Mouse (Mus musculus) cerebellum, postnatal 36 days (tissue): ENCODE measurements around the gene Gpr162.
"Not testable (repeated sequence)": the region's sequence is repeated elsewhere in the genome, so short reads cannot be mapped to it uniquely, and the experiment has no call there.

Source experiments
- DNase-seq, 2 experiments: peaks; one replicate each; pipeline ENCODE4 v3.0.0; 2021 to 2022; ENCODE audit warnings: mixed read lengths in 2 of 2

The Gpr162 gene

GRCm38 (mm10) chr6:124835531-124835930 is 28.3 kb downstream of the Gpr162 start:
- no peak for DNase-seq

GRCm38 (mm10) chr6:124834512-124835081 is 29.2 kb downstream of the Gpr162 start:
- DNase-seq = no peak

- no peak for DNase-seq
These were observed 32.1 kb downstream of the Gpr162 start for GRCm38 (mm10) chr6:124831649-124832048.

- DNase-seq = not testable (repeated sequence)
These were observed 32.6 kb downstream of the Gpr162 start for GRCm38 (mm10) chr6:124831199-124831598.

GRCm38 (mm10) chr6:124829799-124830700 is 33.7 kb downstream of the Gpr162 start:
- DNase-seq = peak; percentile 90 to 92

- DNase-seq = peak; percentile 98
These were observed 34.6 kb downstream of the Gpr162 start, which contains the start of the genes Usp5 and Cdca3 for GRCm38 (mm10) chr6:124828868-124829798. Usp5 (minus strand) TSS chr6:124829484. Cdca3 (plus strand) TSS chr6:124829547.

- peak; percentile 25 to 29 for DNase-seq
These were observed 35.6 kb downstream of the Gpr162 start for GRCm38 (mm10) chr6:124828101-124828592.

- DNase-seq = no peak
These were observed 41.7 kb downstream of the Gpr162 start for GRCm38 (mm10) chr6:124822049-124822448.

GRCm38 (mm10) chr6:124820891-124821290 is 42.9 kb downstream of the Gpr162 start:
- DNase-seq = no peak

GRCm38 (mm10) chr6:124817971-124818370 is 45.8 kb downstream of the Gpr162 start:
- DNase-seq = no peak

GRCm38 (mm10) chr6:124817563-124817962 is 46.2 kb downstream of the Gpr162 start:
- no peak for DNase-seq

- no peak for DNase-seq
These were observed 46.7 kb downstream of the Gpr162 start for GRCm38 (mm10) chr6:124817125-124817524.

- DNase-seq = no peak
These were observed 47.2 kb downstream of the Gpr162 start for GRCm38 (mm10) chr6:124816611-124817010.

- no peak for DNase-seq
These were observed 48.7 kb downstream of the Gpr162 start for GRCm38 (mm10) chr6:124814858-124815774.

- no peak for DNase-seq
These were observed 49.3 kb downstream of the Gpr162 start for GRCm38 (mm10) chr6:124814448-124814847.

- DNase-seq = peak; percentile 90 to 92
These were observed 49.9 kb downstream of the Gpr162 start, which contains the start of gene Tpi1 for GRCm38 (mm10) chr6:124813933-124814332. Tpi1 (minus strand) TSS chr6:124814296.

GRCm38 (mm10) chr6:124813496-124813895 is 50.3 kb downstream of the Gpr162 start:
- DNase-seq = peak; percentile 73 to 77

GRCm38 (mm10) chr6:124812848-124813247 is 50.9 kb downstream of the Gpr162 start:
- DNase-seq = peak in 1 of 2 experiments; percentile 24

- no peak for DNase-seq
These were observed 51.9 kb downstream of the Gpr162 start for GRCm38 (mm10) chr6:124811701-124812560.

GRCm38 (mm10) chr6:124811403-124811665 is 52.4 kb downstream of the Gpr162 start:
- no peak for DNase-seq
